Mouse (Mus musculus) hindbrain, embryonic 10.5 days (tissue): Measurements from ENCODE around the gene Gskip. TPM values are rescaled to one million over a fixed set of nuclear protein-coding genes. Genes with fewer than 3 reads are reported as not detected.

Experiments
- DNase-seq: peaks from one replicate; pipeline ENCODE4 v3.0.0-alpha.2; 2017; ENCODE audit warnings: low spot score
- H3K27ac ChIP-seq: fragments of 300-500 bp; sonication (generic); 2 replicates; pipeline ENCODE4 v1.5.1; 2016; ENCODE audit warnings: mild to moderate bottlenecking, moderate library complexity
- H3K27me3 ChIP-seq: fragments of 300-500 bp; sonication (generic); 2 replicates; pipeline ENCODE4 v1.6.1; 2016; ENCODE audit warnings: mild to moderate bottlenecking; ENCODE audit not compliant: poor library complexity, insufficient read depth, severe bottlenecking
- H3K36me3 ChIP-seq: fragments of 300-500 bp; sonication (generic); 2 replicates; pipeline ENCODE4 v1.6.1; 2016; ENCODE audit warnings: mild to moderate bottlenecking, moderate library complexity
- H3K4me1 ChIP-seq: fragments of 300-500 bp; sonication (generic); replicated peaks from 2 replicates; pipeline ENCODE4 v1.6.1; 2016; ENCODE audit warnings: mild to moderate bottlenecking
- H3K4me3 ChIP-seq: fragments of 300-500 bp; sonication (generic); 2 replicates; pipeline ENCODE4 v1.5.1; 2016; ENCODE audit warnings: mild to moderate bottlenecking, moderate library complexity
- H3K9me3 ChIP-seq: fragments of 300-500 bp; sonication (generic); 2 replicates; pipeline ENCODE4 v1.6.1; 2016; ENCODE audit warnings: mild to moderate bottlenecking, moderate library complexity
- WGBS: fragments of 180-500 bp; shearing (Covaris S2); methylation state at CpG from one replicate; pipeline ENCODE4 v1.1.7; 2016; 5-methylcytosine and 5-hydroxymethylcytosine counted together
- polyA plus RNA-seq: library from polyadenylated mRNA; unstranded; fragments of >200 nt; fragmentation: Nextera tagmentation; extraction: Ambion mirVana; gene quantifications from 2 replicates; pipeline ENCODE4 v1.2.1, GENCODE M21; 2016

Gskip gene
- polyA plus RNA-seq, result 40.5 and 40.6 TPM in 2 replicates

GRCm38 (mm10) chr12:105683933-105684901, at the start of gene Gskip:
Gene Gskip, plus strand, starts transcription at chr12:105684829.
- H3K36me3 ChIP-seq, result peaks cover 3% of the 10 kb centered on the region
- H3K27ac ChIP-seq, result peak within 1 kb of the TSS; percentile 94
- 3% methylated on average over 41 of the region's 41 CpGs for WGBS
- H3K4me3 ChIP-seq, result peak within 1 kb of the TSS; percentile 79
- H3K27me3 ChIP-seq, result no peaks in the 10 kb centered on the region
- DNase-seq, result peak; percentile 58
- no peaks in the 10 kb centered on the region for H3K9me3 ChIP-seq
- H3K4me1 ChIP-seq, result peaks cover 33% of the 10 kb centered on the region

- 94% methylated on average over 9 of the region's 9 CpGs for WGBS
These were observed 48.1 kb upstream of the Gskip start for GRCm38 (mm10) chr12:105636551-105636950.

GRCm38 (mm10) chr12:105637554-105637953, 47.1 kb upstream of the Gskip start:
- WGBS, result 76% methylated on average over 4 of the region's 4 CpGs
- Histone ChIP-seq H3K9me3 (no peaks in the 10 kb centered on the region), H3K4me1 (no peaks in the 10 kb centered on the region), H3K4me3 (no peak overlapping the region), H3K27me3 (no peaks in the 10 kb centered on the region), H3K27ac (no peak overlapping the region), H3K36me3 (peaks cover 100% of the 10 kb centered on the region)
- no peak for DNase-seq

More at GRCm38 (mm10) chr12:105636551-105636950, 48.1 kb upstream of the Gskip start:
- no peak for DNase-seq
- no peaks in the 10 kb centered on the region for H3K27me3 ChIP-seq
- no peak overlapping the region for H3K4me3 ChIP-seq
- peaks cover 99% of the 10 kb centered on the region for H3K36me3 ChIP-seq
- no peaks in the 10 kb centered on the region for H3K9me3 ChIP-seq
- H3K27ac ChIP-seq, result no peak overlapping the region
- H3K4me1 ChIP-seq, result no peaks in the 10 kb centered on the region

GRCm38 (mm10) chr12:105642770-105643321, 41.8 kb upstream of the Gskip start:
- H3K36me3 ChIP-seq, result peaks cover 100% of the 10 kb centered on the region
- H3K27me3 ChIP-seq, result no peaks in the 10 kb centered on the region
- WGBS, result 93% methylated on average over 11 of the region's 11 CpGs

GRCm38 (mm10) chr12:105655850-105656249, 28.8 kb upstream of the Gskip start:
- DNase-seq, result no peak
- Histone ChIP-seq H3K4me3 (no peak overlapping the region), H3K36me3 (peaks cover 96% of the 10 kb centered on the region), H3K9me3 (no peaks in the 10 kb centered on the region), H3K4me1 (no peaks in the 10 kb centered on the region), H3K27me3 (no peaks in the 10 kb centered on the region), H3K27ac (no peak overlapping the region)
- 93% methylated on average over 7 of the region's 7 CpGs for WGBS

More at GRCm38 (mm10) chr12:105642770-105643321, 41.8 kb upstream of the Gskip start:
- no peak for DNase-seq
- Histone ChIP-seq H3K27ac (no peak overlapping the region), H3K4me3 (no peak overlapping the region), H3K9me3 (no peaks in the 10 kb centered on the region), H3K4me1 (no peaks in the 10 kb centered on the region)

GRCm38 (mm10) chr12:105676274-105676673, 8.4 kb upstream of the Gskip start:
- WGBS, result 96% methylated on average over 8 of the region's 8 CpGs
- no peaks in the 10 kb centered on the region for H3K4me1 ChIP-seq
- DNase-seq, result no peak
- no peak overlapping the region for H3K4me3 ChIP-seq
- H3K36me3 ChIP-seq, result peaks cover 44% of the 10 kb centered on the region
- no peak overlapping the region for H3K27ac ChIP-seq
- no peaks in the 10 kb centered on the region for H3K9me3 ChIP-seq
- no peaks in the 10 kb centered on the region for H3K27me3 ChIP-seq

- no peak overlapping the region for H3K27ac ChIP-seq
- H3K27me3 ChIP-seq, result no peaks in the 10 kb centered on the region
- no peak for DNase-seq
- peaks cover 30% of the 10 kb centered on the region for H3K36me3 ChIP-seq
- WGBS, result 93% methylated on average over 7 of the region's 7 CpGs
- no peaks in the 10 kb centered on the region for H3K9me3 ChIP-seq
- peaks cover 3% of the 10 kb centered on the region for H3K4me1 ChIP-seq
- H3K4me3 ChIP-seq, result no peak overlapping the region
These were observed 6.4 kb upstream of the Gskip start for GRCm38 (mm10) chr12:105678211-105678610.

GRCm38 (mm10) chr12:105678762-105679161, 5.9 kb upstream of the Gskip start:
- H3K27me3 ChIP-seq, result no peaks in the 10 kb centered on the region
- WGBS, result 95% methylated on average over 3 of the region's 3 CpGs
- no peak for DNase-seq
- H3K27ac ChIP-seq, result no peak overlapping the region
- peaks cover 25% of the 10 kb centered on the region for H3K36me3 ChIP-seq
- no peak overlapping the region for H3K4me3 ChIP-seq
- H3K9me3 ChIP-seq, result no peaks in the 10 kb centered on the region
- H3K4me1 ChIP-seq, result peaks cover 8% of the 10 kb centered on the region

GRCm38 (mm10) chr12:105685001-105685691, 517 bp downstream of the Gskip start, which contains the start of gene Atg2b:
Gene Atg2b, minus strand, starts transcription at chr12:105685211.
- H3K36me3 ChIP-seq, result peaks cover 13% of the 10 kb centered on the region
- peaks cover 33% of the 10 kb centered on the region for H3K4me1 ChIP-seq
- H3K27ac ChIP-seq, result peak within 1 kb of the TSS; percentile 94
- H3K9me3 ChIP-seq, result no peaks in the 10 kb centered on the region
- peak within 1 kb of the TSS; percentile 79 for H3K4me3 ChIP-seq
- DNase-seq, result peak; percentile 98
- under 1% methylated on average over 72 of the region's 73 CpGs for WGBS
- H3K27me3 ChIP-seq, result no peaks in the 10 kb centered on the region

- WGBS, result 93% methylated on average over 3 of the region's 3 CpGs
- no peak overlapping the region for H3K27ac ChIP-seq
These were observed 2.2 kb downstream of the Gskip start for GRCm38 (mm10) chr12:105686791-105687190.

GRCm38 (mm10) chr12:105687416-105687815, 2.8 kb downstream of the Gskip start:
- no peak for DNase-seq
- peaks cover 35% of the 10 kb centered on the region for H3K36me3 ChIP-seq
- H3K4me1 ChIP-seq, result peaks cover 33% of the 10 kb centered on the region
- H3K4me3 ChIP-seq, result no peak overlapping the region
- H3K9me3 ChIP-seq, result no peaks in the 10 kb centered on the region
- 89% methylated on average over 4 of the region's 4 CpGs for WGBS
- no peak overlapping the region for H3K27ac ChIP-seq
- no peaks in the 10 kb centered on the region for H3K27me3 ChIP-seq

More at GRCm38 (mm10) chr12:105686791-105687190, 2.2 kb downstream of the Gskip start:
- Histone ChIP-seq H3K4me3 (peak overlapping the region; percentile 79; the same call in 1 of the 2 replicates), H3K27me3 (no peaks in the 10 kb centered on the region), H3K36me3 (peaks cover 29% of the 10 kb centered on the region), H3K4me1 (peaks cover 33% of the 10 kb centered on the region), H3K9me3 (no peaks in the 10 kb centered on the region)
- DNase-seq, result no peak

GRCm38 (mm10) chr12:105688546-105688945, 3.9 kb downstream of the Gskip start:
- WGBS, result 87% methylated on average over 4 of the region's 4 CpGs
- H3K36me3 ChIP-seq, result peaks cover 47% of the 10 kb centered on the region
- peaks cover 27% of the 10 kb centered on the region for H3K4me1 ChIP-seq
- H3K9me3 ChIP-seq, result no peaks in the 10 kb centered on the region
- no peak overlapping the region for H3K4me3 ChIP-seq
- no peak for DNase-seq
- no peaks in the 10 kb centered on the region for H3K27me3 ChIP-seq
- no peak overlapping the region for H3K27ac ChIP-seq
